Mouse (Mus musculus): ENCODE results near the gene S100a14. TPM values are rescaled to one million over a fixed set of nuclear protein-coding genes. Genes with fewer than 3 reads are reported as not detected.

S100a14 gene
- polyA plus RNA-seq, 1 experiment, result not detected

DNA sequence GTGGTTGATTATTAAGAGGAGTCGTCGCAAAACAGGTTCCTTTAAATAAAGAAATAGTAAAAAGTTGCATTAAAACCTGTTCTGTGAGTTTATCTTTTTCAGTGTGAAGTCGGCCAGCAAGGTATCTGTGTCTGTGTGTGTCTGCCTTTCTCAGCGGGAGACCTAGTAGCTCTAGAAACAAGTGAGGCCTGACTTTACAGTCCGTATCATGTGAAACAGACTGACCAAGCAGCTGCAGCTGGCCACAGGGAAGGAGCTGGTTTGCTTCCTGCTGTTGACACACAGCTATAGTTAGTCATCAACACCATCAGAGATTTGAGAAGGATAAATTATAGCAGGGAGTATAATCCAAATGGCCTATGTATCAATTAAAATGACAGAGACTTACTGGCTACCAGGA lies 5.1 kb downstream of the S100a14 start:
- no peak overlapping the region for H3K27ac ChIP-seq (ENCODE audit: control insufficient read depth, insufficient read depth, low read depth, low read length, poor library complexity)
- no peaks in the 10 kb centered on the region for H3K4me1 ChIP-seq (ENCODE audit: control insufficient read depth, insufficient read depth, low read length)
- no peak overlapping the region for H3K4me3 ChIP-seq (replicated peaks; ENCODE audit: control insufficient read depth, low read depth, low read length)
- WGBS, result 82% methylated on average over 5 of the region's 5 CpGs
- TF ChIP-seq POLR2A (IDR thresholded peaks at IDR 0.05; ENCODE audit: borderline replicate concordance, control insufficient read depth, low read depth, low read length) (no peak), CTCF (IDR thresholded peaks at IDR 0.05; ENCODE audit: control insufficient read depth, insufficient read depth, low read length) (no peak)

DNA sequence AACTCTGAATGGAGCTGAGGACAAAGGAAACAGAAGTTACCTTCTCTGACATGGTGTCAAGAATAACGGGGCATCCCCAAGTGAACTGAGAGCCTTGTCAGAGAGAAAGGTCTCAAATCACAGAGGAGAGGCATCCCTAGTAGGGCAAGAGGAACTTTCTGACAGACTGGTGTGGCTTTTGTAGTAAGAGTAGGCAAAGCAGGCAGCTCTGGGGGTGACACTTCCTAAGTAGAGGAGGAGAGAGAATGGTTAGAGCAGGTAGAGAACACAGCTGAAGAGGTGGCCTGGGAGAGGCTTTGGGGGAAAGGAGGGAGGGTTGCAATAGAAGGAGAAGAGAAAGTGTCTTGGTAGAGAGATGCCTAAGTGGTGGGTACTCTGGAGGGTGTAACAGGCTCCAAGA lies 8.8 kb downstream of the S100a14 start:
- no peaks in the 10 kb centered on the region for H3K4me1 ChIP-seq (ENCODE audit: control insufficient read depth, insufficient read depth, low read length)
- no peak overlapping the region for H3K4me3 ChIP-seq (replicated peaks; ENCODE audit: control insufficient read depth, low read depth, low read length)
- 62% methylated on average over 1 of the region's 1 CpGs for WGBS
- H3K27ac ChIP-seq (ENCODE audit: control insufficient read depth, insufficient read depth, low read depth, low read length, poor library complexity), result no peak overlapping the region
- TF ChIP-seq POLR2A (IDR thresholded peaks at IDR 0.05; ENCODE audit: borderline replicate concordance, control insufficient read depth, low read depth, low read length), result no peak
- no peak for TF ChIP-seq CTCF (IDR thresholded peaks at IDR 0.05; ENCODE audit: control insufficient read depth, insufficient read depth, low read length)

DNA sequence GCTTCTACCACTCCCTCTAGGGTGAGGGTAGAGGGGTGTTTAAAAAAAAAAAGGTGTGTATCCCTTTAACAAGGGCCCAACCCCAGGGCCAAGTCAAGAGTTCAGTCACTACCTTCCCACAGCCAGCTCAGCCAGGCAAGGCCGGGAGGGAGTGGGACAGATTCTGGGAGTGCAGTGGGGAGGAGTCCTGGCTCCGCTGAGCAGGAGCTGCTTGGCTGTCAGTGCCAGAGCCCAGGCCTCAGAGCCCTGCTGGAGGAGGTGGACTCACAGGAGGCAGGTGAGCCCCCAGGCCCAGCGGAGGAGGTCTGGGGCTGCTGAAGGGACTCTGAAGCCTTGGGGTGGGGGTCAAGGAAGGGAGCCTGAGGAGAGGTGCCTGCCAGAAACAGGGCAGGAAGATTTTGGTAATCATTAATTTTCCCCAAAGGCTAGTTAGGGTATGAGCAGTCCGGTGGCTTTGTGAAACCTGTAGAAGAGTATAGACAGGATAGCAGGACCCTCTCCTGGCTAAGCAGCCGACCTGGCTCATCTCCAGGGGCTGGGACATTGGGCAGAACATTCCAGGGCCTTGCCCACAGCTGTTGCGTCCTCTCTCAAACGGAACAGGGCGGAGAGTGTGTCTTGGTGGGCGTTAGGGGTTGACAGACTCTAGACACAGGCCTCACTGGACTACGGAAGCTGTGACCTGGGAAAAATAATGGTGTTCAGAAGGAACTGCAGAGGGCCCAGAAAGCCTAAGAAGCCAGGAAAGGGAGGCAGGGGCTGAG lies 10.7 kb downstream of the S100a14 start, which contains the start of gene S100a16:
Gene S100a16, plus strand, starts transcription at position 114 of the 764 bp plus-strand sequence.
- Histone ChIP-seq H3K27ac (ENCODE audit: control insufficient read depth, insufficient read depth, low read depth, low read length, poor library complexity) (no peak within 1 kb of the TSS; the same call in 1 of the 2 replicates), H3K4me3 (replicated peaks; ENCODE audit: control insufficient read depth, low read depth, low read length) (no peak within 1 kb of the TSS), H3K4me1 (ENCODE audit: control insufficient read depth, insufficient read depth, low read length) (no peaks in the 10 kb centered on the region)
- no peak for TF ChIP-seq CTCF (IDR thresholded peaks at IDR 0.05; ENCODE audit: control insufficient read depth, insufficient read depth, low read length)
- no peak for TF ChIP-seq POLR2A (IDR thresholded peaks at IDR 0.05; ENCODE audit: borderline replicate concordance, control insufficient read depth, low read depth, low read length)
- WGBS, result 75% methylated on average over 10 of the region's 10 CpGs

DNA sequence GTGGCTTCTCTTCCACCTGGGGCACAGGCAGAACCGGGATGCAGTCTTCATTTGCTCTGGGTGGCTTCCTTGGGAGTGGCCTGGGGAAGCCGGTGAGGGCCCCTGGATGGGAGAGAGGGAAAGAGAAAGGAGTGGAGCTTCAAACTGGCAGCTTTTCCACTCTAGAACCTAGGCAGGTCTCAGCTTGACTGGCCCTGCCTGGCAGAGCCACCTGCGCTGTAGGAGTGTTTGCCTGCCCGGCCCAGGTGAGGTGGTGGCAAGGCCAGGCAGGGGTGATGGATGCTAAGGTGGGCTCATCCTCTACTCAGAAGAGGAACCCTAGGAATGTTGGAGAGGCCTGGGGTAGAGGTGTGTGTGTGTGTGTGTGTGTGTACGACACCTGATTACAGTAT lies 11.2 kb downstream of the S100a14 start:
- TF ChIP-seq CTCF (IDR thresholded peaks at IDR 0.05; ENCODE audit: control insufficient read depth, insufficient read depth, low read length), result no peak
- no peak for TF ChIP-seq POLR2A (IDR thresholded peaks at IDR 0.05; ENCODE audit: borderline replicate concordance, control insufficient read depth, low read depth, low read length)
- H3K4me1 ChIP-seq (ENCODE audit: control insufficient read depth, insufficient read depth, low read length), result no peaks in the 10 kb centered on the region
- 79% methylated on average over 5 of the region's 5 CpGs for WGBS
- no peak overlapping the region for H3K4me3 ChIP-seq (replicated peaks; ENCODE audit: control insufficient read depth, low read depth, low read length)
- H3K27ac ChIP-seq (ENCODE audit: control insufficient read depth, insufficient read depth, low read depth, low read length, poor library complexity), result no peak overlapping the region

DNA sequence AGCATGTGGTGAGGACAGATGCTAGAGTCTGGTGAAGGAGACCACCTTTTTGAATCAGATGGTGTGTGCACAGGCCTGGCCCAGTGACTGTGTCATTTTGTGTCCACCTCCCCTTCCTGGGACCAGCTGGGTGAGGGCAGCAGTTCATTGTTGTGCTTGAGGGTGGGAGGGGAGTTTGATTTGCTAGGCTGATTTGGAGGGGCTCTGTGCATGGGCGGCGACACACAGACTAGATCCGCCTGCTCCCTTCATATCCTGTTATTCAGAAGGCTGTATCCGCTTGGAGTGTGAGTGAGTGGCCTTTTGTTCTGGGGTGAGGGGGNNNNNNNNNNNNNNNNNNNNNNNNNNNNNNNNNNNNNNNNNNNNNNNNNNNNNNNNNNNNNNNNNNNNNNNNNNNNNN lies 14.2 kb downstream of the S100a14 start:
- Histone ChIP-seq H3K4me1 (ENCODE audit: control insufficient read depth, insufficient read depth, low read length) (no peaks in the 10 kb centered on the region), H3K27ac (ENCODE audit: control insufficient read depth, insufficient read depth, low read depth, low read length, poor library complexity) (no peak overlapping the region), H3K4me3 (replicated peaks; ENCODE audit: control insufficient read depth, low read depth, low read length) (no peak overlapping the region)
- no peak for TF ChIP-seq CTCF (IDR thresholded peaks at IDR 0.05; ENCODE audit: control insufficient read depth, insufficient read depth, low read length)
- TF ChIP-seq POLR2A (IDR thresholded peaks at IDR 0.05; ENCODE audit: borderline replicate concordance, control insufficient read depth, low read depth, low read length), result no peak
- WGBS, result 89% methylated on average over 4 of the region's 4 CpGs

DNA sequence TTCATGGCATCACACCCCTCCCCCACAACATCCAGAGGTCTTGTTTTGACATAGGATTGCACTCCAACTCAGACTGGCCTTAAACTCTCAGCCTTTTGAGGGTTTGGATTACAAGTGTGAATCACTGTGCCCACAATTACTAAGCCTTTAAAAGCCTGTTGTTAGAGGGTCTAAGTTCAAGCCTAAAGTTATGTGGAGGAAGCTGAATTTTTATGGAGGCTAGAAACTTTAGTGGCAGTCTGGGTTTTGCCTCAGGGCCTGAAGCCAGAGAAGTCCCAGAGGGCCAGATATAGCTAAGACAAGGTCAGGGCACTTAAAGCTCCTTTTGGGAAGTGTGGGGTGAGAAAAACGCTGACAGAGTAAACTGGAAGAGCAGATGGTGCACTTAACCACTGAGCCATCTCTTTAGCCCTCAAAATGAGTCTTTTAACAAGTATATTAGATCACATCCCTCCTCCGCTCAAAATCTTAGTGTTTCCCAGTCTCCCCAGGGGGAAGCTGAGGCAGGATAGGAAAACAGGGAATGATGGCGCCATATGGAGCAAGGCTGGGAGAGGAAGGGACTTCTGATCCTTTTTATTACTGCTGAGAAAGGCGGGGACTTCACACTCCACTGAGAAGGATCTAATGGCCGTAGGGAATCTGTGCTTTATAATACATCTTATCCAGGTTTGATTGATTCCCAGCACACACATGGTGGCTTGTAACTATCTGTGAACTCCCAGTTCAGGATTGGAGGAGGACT lies 23.2 kb downstream of the S100a14 start:
- Histone ChIP-seq H3K27ac (ENCODE audit: control insufficient read depth, insufficient read depth, low read depth, low read length, poor library complexity) (no peak overlapping the region), H3K4me1 (ENCODE audit: control insufficient read depth, insufficient read depth, low read length) (no peaks in the 10 kb centered on the region), H3K4me3 (replicated peaks; ENCODE audit: control insufficient read depth, low read depth, low read length) (no peak overlapping the region)
- 76% methylated on average over 5 of the region's 5 CpGs for WGBS
- no peak for TF ChIP-seq CTCF (IDR thresholded peaks at IDR 0.05; ENCODE audit: control insufficient read depth, insufficient read depth, low read length)
- TF ChIP-seq POLR2A (IDR thresholded peaks at IDR 0.05; ENCODE audit: borderline replicate concordance, control insufficient read depth, low read depth, low read length), result no peak

DNA sequence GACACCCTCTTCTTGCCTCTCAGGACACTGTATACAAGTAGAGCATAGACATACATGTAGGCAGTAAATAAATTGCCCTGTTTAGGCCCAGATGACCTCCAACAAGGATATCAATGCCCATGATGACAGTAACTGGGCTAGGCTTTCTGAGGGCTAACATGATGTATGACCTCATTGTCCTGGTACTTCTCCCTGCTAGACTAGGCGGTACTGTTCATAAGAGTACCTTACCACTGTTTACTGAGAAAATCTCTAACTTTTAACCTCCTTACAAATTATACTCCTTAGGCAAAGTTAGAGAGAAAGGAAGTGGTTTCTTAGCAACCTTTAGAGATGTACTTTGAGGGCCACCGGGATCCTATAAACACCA lies 23.8 kb downstream of the S100a14 start:
- WGBS, result 76% methylated on average over 2 of the region's 2 CpGs
- TF ChIP-seq POLR2A (IDR thresholded peaks at IDR 0.05; ENCODE audit: borderline replicate concordance, control insufficient read depth, low read depth, low read length) (no peak), CTCF (IDR thresholded peaks at IDR 0.05; ENCODE audit: control insufficient read depth, insufficient read depth, low read length) (no peak)

DNA sequence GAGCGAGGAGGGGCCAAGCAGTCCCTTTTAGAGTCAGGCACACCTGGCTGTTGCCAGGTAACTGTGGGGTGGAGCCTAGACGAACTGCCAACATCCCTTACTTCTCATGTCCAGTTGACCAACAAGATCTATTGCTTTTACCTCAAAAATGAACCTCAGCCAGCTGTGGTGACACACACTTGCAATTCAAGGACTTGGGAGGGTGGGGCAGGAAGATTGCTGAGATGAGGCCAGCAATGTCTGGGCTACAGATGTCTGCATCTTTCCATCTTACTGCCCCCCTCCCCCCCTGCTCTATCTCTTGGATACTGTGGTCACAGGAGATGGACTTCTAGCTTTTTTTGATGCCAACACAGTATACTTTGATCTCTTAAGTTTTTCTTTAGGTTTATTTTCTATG lies 25.6 kb downstream of the S100a14 start:
- no peak overlapping the region for H3K4me3 ChIP-seq (replicated peaks; ENCODE audit: control insufficient read depth, low read depth, low read length)
- WGBS, result 89% methylated on average over 2 of the region's 2 CpGs

More for the DNA sequence above, 23.8 kb downstream of the S100a14 start:
- Histone ChIP-seq H3K4me3 (replicated peaks; ENCODE audit: control insufficient read depth, low read depth, low read length) (no peak overlapping the region), H3K4me1 (ENCODE audit: control insufficient read depth, insufficient read depth, low read length) (no peaks in the 10 kb centered on the region), H3K27ac (ENCODE audit: control insufficient read depth, insufficient read depth, low read depth, low read length, poor library complexity) (no peak overlapping the region)

More for the DNA sequence above, 25.6 kb downstream of the S100a14 start:
- no peak overlapping the region for H3K27ac ChIP-seq (ENCODE audit: control insufficient read depth, insufficient read depth, low read depth, low read length, poor library complexity)
- no peaks in the 10 kb centered on the region for H3K4me1 ChIP-seq (ENCODE audit: control insufficient read depth, insufficient read depth, low read length)
- TF ChIP-seq CTCF (IDR thresholded peaks at IDR 0.05; ENCODE audit: control insufficient read depth, insufficient read depth, low read length) (no peak), POLR2A (IDR thresholded peaks at IDR 0.05; ENCODE audit: borderline replicate concordance, control insufficient read depth, low read depth, low read length) (no peak)
